Mouse (Mus musculus): ENCODE results near the gene Cstf3.

- TF ChIP-seq CTCF (IDR thresholded peaks at IDR 0.05 in 2 of 3, conservative IDR thresholded peaks at IDR 0.05 in 1 of 3; ENCODE audit: control insufficient read depth in 1 of 3, insufficient read depth in 1 of 3, low read depth in 2 of 3, low read length in 3 of 3, poor library complexity in 1 of 3, severe bottlenecking in 1 of 3) (no peak), NRF1 (IDR thresholded peaks at IDR 0.05; ENCODE audit: insufficient read depth, low read depth, low read length, poor library complexity, severe bottlenecking) (no peak), MAX (IDR thresholded peaks at IDR 0.05; ENCODE audit: low read length) (no peak), POLR2A (IDR thresholded peaks at IDR 0.05; ENCODE audit: control insufficient read depth in 1 of 2, insufficient read depth in 1 of 2, low read depth in 1 of 2, low read length in 2 of 2, poor library complexity in 1 of 2) (no peak), EP300 (IDR thresholded peaks at IDR 0.05; ENCODE audit: low read depth in 1 of 2, low read length in 2 of 2) (no peak), SMC3 (IDR thresholded peaks at IDR 0.05; ENCODE audit: low read depth, low read length) (no peak), JUND (IDR thresholded peaks at IDR 0.05; ENCODE audit: low read depth, low read length) (no peak), TBP (IDR thresholded peaks at IDR 0.05; ENCODE audit: low read depth, low read length) (no peak), USF1 (IDR thresholded peaks at IDR 0.05; ENCODE audit: low read depth, low read length) (no peak), USF2 (IDR thresholded peaks at IDR 0.05; ENCODE audit: borderline replicate concordance in 1 of 2, insufficient read depth in 1 of 2, low read depth in 1 of 2, low read length in 2 of 2) (no peak)
Measured at GRCm38 (mm10) chr2:104557722-104558121, 32.6 kb upstream of the Cstf3 start.

Measured in MEL (cell line).